Mouse (Mus musculus): ENCODE results near the gene Ywhah. TPM values are rescaled to one million over a fixed set of nuclear protein-coding genes. Genes with fewer than 3 reads are reported as not detected.

The Ywhah gene
- polyA plus RNA-seq (2016; fragmentation: Nextera tagmentation; extraction: Ambion mirVana): 471 and 500 TPM in 2 replicates

DNA sequence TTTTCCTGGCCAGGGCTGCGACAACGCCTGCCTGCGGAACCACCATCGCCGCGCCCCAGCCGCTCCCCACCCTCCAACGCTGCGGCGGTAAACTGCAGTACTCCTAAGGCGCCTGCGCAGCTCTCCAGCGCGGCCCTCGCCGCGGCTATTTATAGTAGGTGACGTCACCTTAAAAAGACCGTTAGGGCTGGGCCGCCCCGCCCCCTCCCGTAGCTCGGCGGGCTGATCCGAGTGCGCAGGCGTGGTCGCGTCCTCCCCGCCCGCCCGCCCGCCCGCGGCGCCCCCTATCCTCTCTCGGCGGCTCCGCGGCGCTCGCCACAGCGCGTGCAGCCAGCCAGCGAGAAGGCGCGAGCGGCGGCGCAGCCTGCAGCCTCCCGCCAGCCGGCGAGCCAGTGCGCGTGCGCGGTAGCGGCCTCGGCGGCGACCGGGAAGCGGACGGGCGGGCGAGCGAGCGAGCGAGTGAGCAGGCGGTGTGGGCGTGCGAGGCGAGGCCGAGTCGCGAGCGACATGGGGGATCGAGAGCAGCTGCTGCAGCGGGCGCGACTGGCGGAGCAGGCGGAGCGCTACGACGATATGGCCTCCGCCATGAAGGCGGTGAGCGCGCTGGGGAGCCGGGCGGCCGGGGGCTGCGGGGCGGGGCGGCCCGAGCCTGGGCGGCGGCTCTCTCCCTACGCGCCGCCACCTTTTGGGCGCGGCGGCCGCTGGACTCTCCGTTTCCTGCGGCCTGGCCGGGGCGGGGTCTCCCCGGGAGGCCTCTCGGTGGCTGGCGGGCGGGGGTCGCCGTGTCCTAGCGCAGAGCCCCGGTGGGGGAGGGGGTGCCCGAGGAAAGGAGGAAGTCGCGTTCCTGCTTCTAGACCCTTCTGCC is at the start of gene Ywhah:
Gene Ywhah, plus strand, starts transcription at position 256 of the 865 bp plus-strand sequence.
- no peaks in the 10 kb centered on the region for H3K27me3 ChIP-seq (ENCODE audit: insufficient read depth, poor library complexity, severe bottlenecking)
- peaks cover 39% of the 10 kb centered on the region for H3K4me1 ChIP-seq
- H3K27ac ChIP-seq: peak within 1 kb of the TSS; percentile 99
- H3K4me3 ChIP-seq: peak within 1 kb of the TSS; percentile 85
- H3K36me3 ChIP-seq: peaks cover 21% of the 10 kb centered on the region
- DNase-seq (ENCODE audit: low spot score): peak; percentile 97
- H3K9me3 ChIP-seq: no peaks in the 10 kb centered on the region
- under 1% methylated on average over 114 of the region's 121 CpGs for WGBS

DNA sequence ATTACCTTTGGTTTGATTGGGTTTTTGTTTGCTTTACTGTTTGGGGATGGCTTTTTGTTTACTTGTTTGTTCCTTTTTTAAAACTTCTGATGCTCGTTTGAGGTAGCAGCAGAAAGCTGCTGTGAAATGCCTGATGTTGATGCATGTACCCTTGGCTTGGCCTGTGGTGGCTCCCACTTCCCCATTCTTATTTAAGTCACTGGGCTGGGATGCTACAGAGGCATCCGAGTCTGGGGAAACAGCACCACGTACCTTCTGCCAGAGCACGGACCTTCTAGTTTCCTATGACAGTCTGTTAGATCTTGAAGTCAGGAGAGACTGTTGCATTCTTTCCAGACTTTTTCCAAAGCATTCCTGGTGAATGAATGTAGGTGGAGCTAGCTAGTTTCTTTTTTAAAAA is 42.1 kb upstream of the Ywhah start:
- 76% methylated on average over 4 of the region's 4 CpGs for WGBS
- Histone ChIP-seq H3K27ac (no peak overlapping the region), H3K9me3 (no peaks in the 10 kb centered on the region), H3K4me3 (no peak overlapping the region), H3K36me3 (peaks cover 30% of the 10 kb centered on the region), H3K4me1 (no peaks in the 10 kb centered on the region), H3K27me3 (ENCODE audit: insufficient read depth, poor library complexity, severe bottlenecking) (no peaks in the 10 kb centered on the region)
- no peak for DNase-seq (ENCODE audit: low spot score)

DNA sequence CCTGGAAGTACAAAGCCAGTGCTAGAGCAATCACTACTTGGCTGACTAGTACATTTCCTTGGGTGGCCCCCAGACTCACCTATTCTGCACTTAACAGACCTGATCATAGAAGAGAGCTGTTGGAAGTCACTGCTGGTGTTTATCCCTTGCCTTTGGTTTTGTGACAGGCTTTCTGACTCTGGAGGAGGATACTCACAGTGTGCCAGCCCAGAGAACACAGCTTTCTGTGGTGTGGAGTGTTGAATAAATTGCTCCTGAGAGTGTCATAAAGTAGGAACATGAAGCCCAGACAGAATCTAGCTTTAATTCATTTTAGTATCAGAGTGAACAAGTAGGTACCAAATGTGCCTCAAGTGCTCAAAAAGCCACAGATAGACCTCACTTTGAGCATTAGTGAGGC is 41.4 kb upstream of the Ywhah start:
- H3K27me3 ChIP-seq (ENCODE audit: insufficient read depth, poor library complexity, severe bottlenecking): no peaks in the 10 kb centered on the region
- DNase-seq (ENCODE audit: low spot score): no peak
- no peak overlapping the region for H3K4me3 ChIP-seq
- no peaks in the 10 kb centered on the region for H3K9me3 ChIP-seq
- no peak overlapping the region for H3K27ac ChIP-seq
- H3K36me3 ChIP-seq: peaks cover 35% of the 10 kb centered on the region
- no peaks in the 10 kb centered on the region for H3K4me1 ChIP-seq

- no peak for DNase-seq (ENCODE audit: low spot score)
- Histone ChIP-seq H3K9me3 (no peaks in the 10 kb centered on the region), H3K4me1 (peaks cover 21% of the 10 kb centered on the region), H3K4me3 (no peak overlapping the region), H3K36me3 (peaks cover 55% of the 10 kb centered on the region), H3K27me3 (ENCODE audit: insufficient read depth, poor library complexity, severe bottlenecking) (no peaks in the 10 kb centered on the region), H3K27ac (no peak overlapping the region)
- 92% methylated on average over 1 of the region's 1 CpGs for WGBS
These were observed 33.2 kb upstream of the Ywhah start for GRCm38 (mm10) chr5:32985379-32985778.

DNA sequence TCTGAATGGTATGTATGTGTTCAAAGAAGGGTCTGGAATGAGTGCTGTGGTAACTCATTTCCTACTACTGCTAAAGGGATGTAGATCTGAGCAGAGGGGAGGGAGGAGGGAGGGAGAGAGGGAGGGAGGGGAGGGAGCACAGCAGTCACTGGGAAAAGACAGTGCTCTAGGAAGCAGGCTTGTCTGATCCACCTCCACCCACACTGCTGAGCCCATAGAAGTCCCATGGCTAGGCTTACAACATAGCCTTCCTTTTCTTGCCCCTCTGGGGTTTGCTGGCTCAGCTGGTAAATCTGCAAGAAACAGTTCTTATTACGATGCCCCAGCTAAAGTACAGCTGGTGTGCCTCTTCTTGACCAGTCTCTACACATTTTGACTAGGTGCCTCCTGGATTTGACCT is 30.7 kb upstream of the Ywhah start:
- Histone ChIP-seq H3K9me3 (no peaks in the 10 kb centered on the region), H3K27ac (peak overlapping the region; percentile 13; the same call in 1 of the 2 replicates), H3K4me3 (no peak overlapping the region), H3K4me1 (peaks cover 36% of the 10 kb centered on the region), H3K36me3 (peaks cover 41% of the 10 kb centered on the region), H3K27me3 (ENCODE audit: insufficient read depth, poor library complexity, severe bottlenecking) (no peaks in the 10 kb centered on the region)
- DNase-seq (ENCODE audit: low spot score): no peak
- WGBS: 62% methylated on average over 1 of the region's 1 CpGs

DNA sequence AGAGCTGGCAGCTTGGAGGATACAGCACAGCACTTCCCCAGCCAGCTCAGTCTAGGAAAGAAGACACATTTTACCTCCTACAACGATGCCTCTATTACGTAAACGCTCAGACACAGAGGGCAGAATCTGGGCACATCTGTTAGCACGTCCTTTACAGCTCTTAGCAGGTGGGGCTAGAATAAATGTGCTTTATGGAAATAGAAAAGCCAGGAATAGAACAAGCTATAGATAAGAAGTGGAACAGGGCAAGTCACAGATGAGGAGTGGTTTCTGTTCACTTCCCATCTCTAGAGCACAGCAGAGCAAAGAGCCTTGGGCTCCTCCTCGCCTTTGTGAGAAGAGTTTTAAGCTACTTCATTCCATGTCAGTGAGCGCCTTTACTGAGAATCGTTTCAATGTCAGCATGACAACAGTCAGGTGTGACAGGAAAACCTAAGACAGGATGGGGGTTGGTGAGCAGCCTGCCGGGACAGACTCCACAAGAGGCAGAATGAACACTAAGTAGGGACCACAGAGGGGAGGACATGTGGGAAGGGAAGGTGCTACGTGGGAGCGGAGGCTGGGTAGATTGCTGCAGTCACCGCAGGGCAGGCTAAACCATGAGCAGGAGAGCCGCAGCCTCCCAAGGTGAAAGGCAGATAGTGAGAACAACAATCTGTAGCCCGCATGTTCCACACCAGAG is 28.5 kb upstream of the Ywhah start:
- peaks cover 36% of the 10 kb centered on the region for H3K4me1 ChIP-seq
- 43% methylated on average over 13 of the region's 13 CpGs for WGBS

DNA sequence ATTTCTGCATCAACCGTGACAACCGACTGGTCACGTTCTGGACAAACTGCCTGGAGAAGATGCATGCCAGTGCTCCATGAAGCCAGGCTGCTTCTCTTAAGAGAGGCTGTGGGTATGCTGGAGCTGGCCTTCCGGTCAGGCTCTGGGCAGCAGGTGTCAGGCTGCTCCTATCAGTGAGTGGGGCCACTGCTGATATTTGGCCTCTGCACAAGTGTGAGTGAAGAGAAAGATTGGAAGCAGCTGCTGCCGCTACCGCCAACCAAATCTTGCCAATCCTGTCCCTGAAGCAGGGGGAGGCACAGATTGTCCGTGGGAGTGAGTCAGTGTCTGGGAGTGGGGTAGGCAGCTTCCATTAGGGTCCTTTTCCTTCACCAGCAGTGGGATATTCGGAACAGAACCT is 27.5 kb upstream of the Ywhah start:
- Histone ChIP-seq H3K4me3 (0 out of 2 replicates have a peak overlapping the region, but pooled peaks have one; percentile 31), H3K27ac (peak overlapping the region; percentile 85), H3K36me3 (peaks cover 15% of the 10 kb centered on the region; the same call in 1 of the 2 replicates), H3K9me3 (no peaks in the 10 kb centered on the region), H3K27me3 (ENCODE audit: insufficient read depth, poor library complexity, severe bottlenecking) (no peaks in the 10 kb centered on the region), H3K4me1 (peaks cover 39% of the 10 kb centered on the region)
- peak; percentile 85 for DNase-seq (ENCODE audit: low spot score)
- 48% methylated on average over 8 of the region's 8 CpGs for WGBS

More for the DNA sequence above, 28.5 kb upstream of the Ywhah start:
- peak overlapping the region; percentile 85 for H3K27ac ChIP-seq
- no peak for DNase-seq (ENCODE audit: low spot score)
- H3K27me3 ChIP-seq (ENCODE audit: insufficient read depth, poor library complexity, severe bottlenecking): no peaks in the 10 kb centered on the region
- H3K9me3 ChIP-seq: no peaks in the 10 kb centered on the region
- H3K36me3 ChIP-seq: peaks cover 23% of the 10 kb centered on the region; the same call in 1 of the 2 replicates
- peak overlapping the region; percentile 31 for H3K4me3 ChIP-seq

DNA sequence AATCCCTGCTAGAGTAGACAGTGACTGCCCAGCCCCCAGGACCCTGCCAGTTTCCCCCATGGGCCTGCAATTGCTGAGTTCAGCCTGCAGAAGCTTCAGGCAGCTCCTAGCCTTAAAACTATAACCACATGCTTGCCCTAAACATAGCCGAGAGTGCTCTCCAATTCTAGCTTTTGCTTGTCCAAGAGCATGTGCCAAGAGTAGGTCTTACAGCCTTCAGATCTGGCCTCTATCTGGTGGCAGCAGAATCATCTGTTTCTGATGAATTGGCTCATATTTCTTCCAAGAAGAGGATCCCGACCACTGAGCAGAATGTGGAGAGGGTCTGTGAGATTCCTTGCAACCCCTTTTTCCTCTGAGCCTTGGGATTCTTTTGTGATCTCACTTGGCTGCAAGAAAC is 24.1 kb upstream of the Ywhah start:
- Histone ChIP-seq H3K27me3 (ENCODE audit: insufficient read depth, poor library complexity, severe bottlenecking) (no peaks in the 10 kb centered on the region), H3K27ac (no peak overlapping the region), H3K4me3 (no peak overlapping the region), H3K36me3 (peaks cover 1% of the 10 kb centered on the region; the same call in 1 of the 2 replicates), H3K4me1 (peaks cover 27% of the 10 kb centered on the region), H3K9me3 (no peaks in the 10 kb centered on the region)
- no peak for DNase-seq (ENCODE audit: low spot score)
- WGBS: 72% methylated on average over 2 of the region's 2 CpGs

DNA sequence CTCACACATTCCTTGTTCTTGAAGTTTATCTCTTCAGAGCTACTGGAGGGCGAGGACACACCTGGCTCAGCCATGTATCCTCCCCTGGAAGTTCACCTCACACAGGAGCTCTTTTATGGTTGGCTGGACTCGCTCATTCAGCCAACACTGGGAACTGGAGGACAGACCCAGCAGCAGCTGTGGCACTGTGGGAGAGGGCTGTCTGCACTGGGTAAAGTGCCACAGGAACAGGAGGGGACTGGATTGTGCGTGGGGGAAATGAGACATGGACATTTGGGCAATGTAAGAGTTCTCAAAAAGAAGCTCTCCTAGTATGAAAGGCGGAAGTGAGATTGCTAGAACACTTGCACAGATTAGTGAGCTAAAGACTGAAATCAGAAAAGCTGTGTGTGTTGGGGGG is 22.9 kb upstream of the Ywhah start:
- Histone ChIP-seq H3K36me3 (no peaks in the 10 kb centered on the region), H3K4me3 (no peak overlapping the region), H3K27me3 (ENCODE audit: insufficient read depth, poor library complexity, severe bottlenecking) (no peaks in the 10 kb centered on the region), H3K9me3 (no peaks in the 10 kb centered on the region), H3K4me1 (peaks cover 14% of the 10 kb centered on the region), H3K27ac (no peak overlapping the region)
- no peak for DNase-seq (ENCODE audit: low spot score)
- 71% methylated on average over 4 of the region's 4 CpGs for WGBS

- no peaks in the 10 kb centered on the region for H3K9me3 ChIP-seq
- DNase-seq (ENCODE audit: low spot score): no peak
- no peaks in the 10 kb centered on the region for H3K36me3 ChIP-seq
- H3K27me3 ChIP-seq (ENCODE audit: insufficient read depth, poor library complexity, severe bottlenecking): no peaks in the 10 kb centered on the region
- peaks cover 11% of the 10 kb centered on the region for H3K4me1 ChIP-seq
- no peak overlapping the region for H3K4me3 ChIP-seq
- H3K27ac ChIP-seq: no peak overlapping the region
- 74% methylated on average over 1 of the region's 1 CpGs for WGBS
These were observed 22.1 kb upstream of the Ywhah start for GRCm38 (mm10) chr5:32996560-32996959.

- no peak for DNase-seq (ENCODE audit: low spot score)
- peaks cover 7% of the 10 kb centered on the region; the same call in 1 of the 2 replicates for H3K4me1 ChIP-seq
- H3K27ac ChIP-seq: no peak overlapping the region
- WGBS: 41% methylated on average over 4 of the region's 4 CpGs
- H3K27me3 ChIP-seq (ENCODE audit: insufficient read depth, poor library complexity, severe bottlenecking): no peaks in the 10 kb centered on the region
- H3K4me3 ChIP-seq: no peak overlapping the region
- no peaks in the 10 kb centered on the region for H3K9me3 ChIP-seq
- no peaks in the 10 kb centered on the region for H3K36me3 ChIP-seq
These were observed 20.9 kb upstream of the Ywhah start for GRCm38 (mm10) chr5:32997686-32998085.

DNA sequence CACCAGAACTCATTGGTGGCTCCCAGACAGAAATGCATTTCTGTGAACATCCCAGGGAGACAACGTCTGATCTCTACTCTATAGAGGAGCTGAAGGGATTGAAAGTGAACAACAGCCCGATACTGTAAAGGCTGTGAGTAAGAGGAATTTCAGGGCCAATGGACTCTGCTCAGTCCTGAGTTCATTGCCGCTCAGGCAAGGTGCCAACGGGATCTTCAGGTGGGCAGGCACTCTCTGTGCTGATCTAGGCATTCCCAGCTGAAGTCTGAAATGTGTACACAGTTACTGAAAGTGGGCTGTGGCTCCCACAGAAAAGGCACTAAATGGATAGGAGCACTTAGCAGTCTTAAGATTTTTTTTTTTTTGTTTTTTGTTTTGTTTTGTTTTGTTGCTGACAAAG is 19.8 kb upstream of the Ywhah start:
- no peak for DNase-seq (ENCODE audit: low spot score)
- no peak overlapping the region for H3K27ac ChIP-seq
- peaks cover 7% of the 10 kb centered on the region; the same call in 1 of the 2 replicates for H3K4me1 ChIP-seq
- 83% methylated on average over 4 of the region's 4 CpGs for WGBS
- no peaks in the 10 kb centered on the region for H3K27me3 ChIP-seq (ENCODE audit: insufficient read depth, poor library complexity, severe bottlenecking)
- H3K4me3 ChIP-seq: no peak overlapping the region
- H3K36me3 ChIP-seq: no peaks in the 10 kb centered on the region
- H3K9me3 ChIP-seq: no peaks in the 10 kb centered on the region

DNA sequence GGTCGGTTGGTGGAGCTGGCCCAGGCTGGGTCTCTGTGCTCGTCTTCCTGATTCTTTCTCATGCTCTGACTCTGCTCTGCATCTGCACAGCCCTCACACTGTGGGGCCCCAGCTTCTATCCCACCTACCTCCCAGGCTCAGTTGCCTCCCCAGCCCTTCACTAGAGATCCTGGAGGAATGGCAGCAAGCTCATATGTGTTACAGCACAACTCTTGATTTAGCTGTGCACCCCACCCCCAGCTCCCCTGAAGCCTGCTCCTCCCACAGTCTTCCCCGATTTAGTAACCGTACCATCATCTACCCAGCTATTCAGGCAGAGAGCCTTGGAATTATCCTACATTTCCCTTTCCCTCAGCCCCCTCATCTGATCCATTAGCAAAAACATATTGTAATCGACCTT is 17.5 kb upstream of the Ywhah start:
- Histone ChIP-seq H3K4me1 (peaks cover 10% of the 10 kb centered on the region), H3K9me3 (no peaks in the 10 kb centered on the region), H3K4me3 (no peak overlapping the region), H3K36me3 (no peaks in the 10 kb centered on the region), H3K27ac (no peak overlapping the region), H3K27me3 (ENCODE audit: insufficient read depth, poor library complexity, severe bottlenecking) (no peaks in the 10 kb centered on the region)
- DNase-seq (ENCODE audit: low spot score): no peak
- WGBS: 77% methylated on average over 5 of the region's 5 CpGs

All from heart, embryonic 10.5 days (tissue).